ENCODE assay signal across 29 mouse cellular contexts in genomic region chr5:31908818-31909217, GRCm38 (mm10).
"Had no signal": no experiment of that assay in that cellular context is flagged by ENCODE, and none has a peak within 500 bp of the region (broad histone marks: within the 10 kb centered on the region; RNA-seq: fewer than 3 reads in every experiment).

No protein-coding gene starts in this region.

- DNase-seq: heart, postnatal 10 days; heart, postnatal 14 days; heart, postnatal 36 days; heart, postnatal 4 days; kidney, adult 11 months; kidney, adult 18-20 months; kidney, adult 2 months; kidney, adult 8-10 months; kidney, postnatal 10 days; kidney, postnatal 14 days; kidney, postnatal 25 days; kidney, postnatal 36 days; kidney, postnatal 4 days; layer of hippocampus, adult 9-11 months; layer of hippocampus, postnatal 36 days had no signal

- H3K9ac ChIP-seq: heart, embryonic 12.5 days; heart, embryonic 13.5 days; heart, embryonic 15.5 days; hindbrain, embryonic 12.5 days; hindbrain, embryonic 13.5 days; hindbrain, embryonic 14.5 days; hindbrain, embryonic 15.5 days; intestine, embryonic 15.5 days; kidney, embryonic 15.5 days had no signal

- H3K4me1 ChIP-seq: hindbrain, embryonic 10.5 days; hindbrain, embryonic 12.5 days; hindbrain, embryonic 13.5 days; hindbrain, embryonic 15.5 days had no signal

- H3K27ac ChIP-seq: heart, embryonic 10.5 days; heart, embryonic 13.5 days; heart, embryonic 15.5 days; hindbrain, embryonic 10.5 days; hindbrain, embryonic 12.5 days; hindbrain, embryonic 13.5 days; hindbrain, embryonic 14.5 days; hindbrain, embryonic 15.5 days; hindbrain, postnatal 0 days; intestine, embryonic 15.5 days; kidney, embryonic 15.5 days; kidney, postnatal 0 days; layer of hippocampus, adult 2 months had no signal

- H3K27me3 ChIP-seq: heart, embryonic 12.5 days; heart, embryonic 13.5 days; heart, embryonic 15.5 days; hindbrain, embryonic 12.5 days; hindbrain, embryonic 13.5 days; hindbrain, embryonic 15.5 days; intestine, embryonic 15.5 days; kidney, embryonic 15.5 days had no signal

- H3K4me3 ChIP-seq: heart, embryonic 10.5 days; heart, embryonic 12.5 days; heart, embryonic 13.5 days; heart, embryonic 15.5 days; hindbrain, embryonic 10.5 days; hindbrain, embryonic 12.5 days; hindbrain, embryonic 13.5 days; hindbrain, embryonic 15.5 days; intestine, embryonic 15.5 days; kidney, embryonic 15.5 days; layer of hippocampus, adult 2 months had no signal

- H3K36me3 ChIP-seq: heart, embryonic 10.5 days; heart, embryonic 12.5 days; heart, embryonic 13.5 days; heart, embryonic 15.5 days; hindbrain, embryonic 10.5 days; hindbrain, embryonic 12.5 days; hindbrain, embryonic 13.5 days; hindbrain, embryonic 15.5 days; intestine, embryonic 15.5 days; kidney, embryonic 15.5 days had no signal

- H3K9me3 ChIP-seq: heart, embryonic 10.5 days; heart, embryonic 12.5 days; heart, embryonic 13.5 days; heart, embryonic 15.5 days; hindbrain, embryonic 10.5 days; hindbrain, embryonic 12.5 days; hindbrain, embryonic 13.5 days; hindbrain, embryonic 15.5 days; intestine, embryonic 15.5 days; kidney, embryonic 15.5 days had no signal
